Mouse (Mus musculus): Measurements from ENCODE around the gene Rpl23.

GRCm38 (mm10) chr11:97819102-97819501 lies 36.9 kb upstream of the Rpl23 start:
- TF ChIP-seq POLR2A (IDR thresholded peaks at IDR 0.05; ENCODE audit: control insufficient read depth, low read depth, low read length) = no peak
- no peak for TF ChIP-seq CTCF (IDR thresholded peaks at IDR 0.05; ENCODE audit: control insufficient read depth, insufficient read depth, insufficient replicate concordance, low read depth, low read length)

Data from testis, adult 2 months (tissue).